Mouse (Mus musculus) forebrain, embryonic 10.5 days (tissue): ENCODE measurements around the gene Tnni1. TPM values are rescaled to one million over a fixed set of nuclear protein-coding genes. Genes with fewer than 3 reads are reported as not detected.

Source experiments
- DNase-seq: peaks from one replicate; pipeline ENCODE4 v3.0.0-alpha.2; 2017; ENCODE audit warnings: low spot score; ENCODE audit errors: extremely low spot score
- H3K27ac ChIP-seq: fragments of 300-500 bp; sonication (generic); 2 replicates; pipeline ENCODE4 v1.5.1; 2016; ENCODE audit warnings: mild to moderate bottlenecking
- H3K27me3 ChIP-seq: fragments of 300-500 bp; sonication (generic); 2 replicates; pipeline ENCODE4 v1.6.1; 2016; ENCODE audit warnings: mild to moderate bottlenecking; ENCODE audit not compliant: poor library complexity, severe bottlenecking
- H3K36me3 ChIP-seq: fragments of 300-500 bp; sonication (generic); replicated peaks from 2 replicates; pipeline ENCODE4 v1.6.1; 2016; ENCODE audit warnings: mild to moderate bottlenecking, moderate library complexity
- H3K4me1 ChIP-seq: fragments of 300-500 bp; sonication (generic); 2 replicates; pipeline ENCODE4 v1.6.1; 2016
- H3K4me3 ChIP-seq: fragments of 300-500 bp; sonication (generic); 2 replicates; pipeline ENCODE4 v1.5.1; 2016; ENCODE audit warnings: mild to moderate bottlenecking, moderate library complexity
- H3K9me3 ChIP-seq: fragments of 300-500 bp; sonication (generic); 2 replicates; pipeline ENCODE4 v1.6.1; 2016; ENCODE audit warnings: mild to moderate bottlenecking, moderate library complexity
- WGBS: fragments of 180-500 bp; shearing (Covaris S2); methylation state at CpG from one replicate; pipeline ENCODE4 v1.1.7; 2016; 5-methylcytosine and 5-hydroxymethylcytosine counted together
- polyA plus RNA-seq: library from polyadenylated mRNA; unstranded; fragments of >200 nt; fragmentation: Nextera tagmentation; extraction: Ambion mirVana; gene quantifications from 2 replicates; pipeline ENCODE4 v1.2.1, GENCODE M21; 2016

Tnni1 gene
- polyA plus RNA-seq, 1 experiment from 2014 or later: 0.55 TPM

DNA sequence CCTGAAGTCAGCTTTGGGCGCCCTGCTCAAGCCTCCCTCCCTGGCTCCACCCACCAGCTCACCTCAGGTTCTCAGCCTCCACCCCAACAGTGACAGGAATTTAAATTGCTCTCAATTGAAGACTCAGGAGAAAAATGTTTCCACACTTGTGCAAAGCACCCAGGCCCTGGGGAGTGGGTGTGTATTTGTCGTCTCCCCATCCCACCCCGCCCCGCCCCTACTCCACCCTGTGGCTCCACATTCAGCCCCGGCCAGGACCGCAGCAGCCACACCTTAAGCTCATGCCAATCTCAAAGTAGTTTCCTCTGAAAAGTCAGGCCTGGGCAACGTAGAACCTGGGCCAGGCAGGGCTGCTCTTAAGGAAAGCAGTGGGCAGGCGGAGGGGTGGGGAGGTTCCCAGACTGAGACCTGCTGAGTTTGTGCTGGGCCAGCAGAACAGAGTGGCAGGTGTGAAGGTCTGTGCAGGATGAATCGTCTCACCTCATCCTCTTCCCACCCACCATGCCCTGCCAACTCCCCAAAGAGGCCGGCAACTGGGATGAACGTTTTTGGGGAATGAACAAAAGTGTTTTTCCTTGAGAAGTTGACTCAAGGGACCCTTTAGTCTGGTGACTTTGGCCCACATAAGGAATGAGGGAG, 78.0 kb downstream of the Tnni1 start:
- WGBS: 64% methylated on average over 11 of the region's 11 CpGs
- DNase-seq: no peak
- H3K9me3 ChIP-seq: no peaks in the 10 kb centered on the region
- no peak overlapping the region for H3K4me3 ChIP-seq
- no peak overlapping the region for H3K27ac ChIP-seq
- H3K36me3 ChIP-seq: no peaks in the 10 kb centered on the region
- H3K4me1 ChIP-seq: peaks cover 8% of the 10 kb centered on the region
- H3K27me3 ChIP-seq: no peaks in the 10 kb centered on the region

DNA sequence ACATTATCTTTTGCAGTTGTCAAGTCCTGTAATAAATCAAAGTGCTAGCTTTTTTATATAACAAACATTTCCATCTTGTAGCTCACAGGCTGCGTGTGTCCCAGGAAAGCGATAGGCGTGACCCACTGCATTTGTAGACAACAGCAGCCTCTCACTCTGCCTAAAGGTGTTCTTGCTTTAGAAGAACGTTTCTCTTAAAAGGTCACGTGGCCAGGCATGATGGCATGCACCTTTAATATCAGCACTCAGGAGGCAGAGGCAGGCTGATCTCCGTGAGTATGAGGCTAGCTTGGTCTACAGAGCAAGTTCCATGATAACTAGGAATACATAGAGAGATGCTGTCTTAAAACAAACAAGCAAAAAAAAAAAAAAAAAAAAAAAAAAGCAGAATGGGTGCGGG, 79.3 kb downstream of the Tnni1 start:
- DNase-seq: no peak
- H3K4me3 ChIP-seq: no peak overlapping the region
- no peaks in the 10 kb centered on the region for H3K4me1 ChIP-seq
- no peaks in the 10 kb centered on the region for H3K27me3 ChIP-seq
- WGBS: 94% methylated on average over 7 of the region's 7 CpGs
- H3K36me3 ChIP-seq: no peaks in the 10 kb centered on the region
- no peak overlapping the region for H3K27ac ChIP-seq
- H3K9me3 ChIP-seq: no peaks in the 10 kb centered on the region

Other genes with a start within 250 kb of the Tnni1 start
- gene Nav1, start 172.1 kb upstream of the Tnni1 start, polyA plus RNA-seq: 25.3 and 28.4 TPM in 2 replicates
- 41.9 and 42.0 TPM in 2 replicates for gene Csrp1, start 59.4 kb upstream of the Tnni1 start, polyA plus RNA-seq
- gene Phlda3, start 13.3 kb upstream of the Tnni1 start, polyA plus RNA-seq: 20.2 and 21.4 TPM in 2 replicates
- 3.1 and 3.7 TPM in 2 replicates for gene Lad1, start 39.2 kb downstream of the Tnni1 start, polyA plus RNA-seq
- gene Tnnt2, start 56.9 kb downstream of the Tnni1 start, polyA plus RNA-seq: 0.45 TPM in 1 of 2 replicates, not detected in the other
- gene Pkp1, start 139.8 kb downstream of the Tnni1 start, polyA plus RNA-seq: 0.07 TPM in 1 of 2 replicates, not detected in the other
- not detected in 2 replicates for gene Igfn1, start 226.9 kb downstream of the Tnni1 start, polyA plus RNA-seq
- gene Tmem9, start 228.7 kb downstream of the Tnni1 start, polyA plus RNA-seq: 132 and 135 TPM in 2 replicates